Mouse (Mus musculus) adrenal gland, adult 2 months (tissue): ENCODE measurements around the gene Grin2a. TPM values are rescaled to one million over a fixed set of nuclear protein-coding genes. Genes with fewer than 3 reads are reported as not detected.

ENCODE experiments used
- DNase-seq: peaks from one replicate; pipeline ENCODE4 v3.0.0; 2021
- polyA plus RNA-seq: library from polyadenylated mRNA; depleted of rRNA; stranded (reverse); fragments of >200 nt; gene quantifications from 2 replicates; pipeline ENCODE4 v1.2.3, GENCODE M21; 2012
- total RNA-seq, 2 experiments: library from RNA; stranded (reverse); gene quantifications; 2 replicates each; pipeline ENCODE4 v1.2.3; 2021

The Grin2a gene
- total and polyA plus RNA-seq, 3 experiments: 0.55 to 1.2 (median 0.56) TPM

DNA sequence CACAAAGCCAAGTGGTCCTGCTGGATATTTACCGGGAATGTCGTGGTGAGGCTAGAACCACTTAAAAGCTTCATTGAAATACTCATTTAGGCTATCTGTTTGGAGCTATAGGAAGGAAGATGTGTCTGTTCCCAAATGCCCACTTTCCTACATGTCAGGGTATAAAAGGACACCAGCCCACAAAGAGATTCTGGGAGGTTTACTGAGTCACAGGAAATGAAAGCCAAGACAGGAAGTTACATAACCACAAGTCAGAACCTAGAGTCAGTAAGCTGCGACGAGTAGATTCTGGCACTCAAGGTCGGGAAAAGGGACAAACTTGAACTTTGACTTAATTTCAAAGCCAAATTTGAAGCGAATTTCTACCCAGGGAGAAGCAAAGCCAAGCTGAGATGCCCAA, 30.9 kb downstream of the Grin2a start:
- no peak for DNase-seq

DNA sequence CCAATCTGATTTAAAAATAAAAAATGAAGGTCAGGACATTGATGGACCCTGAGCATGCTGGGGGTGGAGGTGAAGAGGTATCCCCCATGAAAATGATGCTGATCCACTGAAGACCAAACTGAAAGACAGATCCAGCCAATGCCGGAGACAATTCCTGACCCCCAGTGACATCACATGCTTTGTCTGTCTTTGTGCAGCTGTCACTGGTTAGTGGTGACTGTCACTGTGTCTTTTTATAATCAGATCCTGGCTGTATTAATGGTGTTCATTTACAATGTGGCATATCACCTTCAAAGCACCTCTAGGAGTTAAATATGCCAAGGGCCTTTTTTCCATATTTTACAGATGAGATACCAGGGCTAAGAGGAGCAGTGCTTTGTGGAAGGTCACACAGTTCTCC, 32.9 kb downstream of the Grin2a start:
- no peak for DNase-seq

DNA sequence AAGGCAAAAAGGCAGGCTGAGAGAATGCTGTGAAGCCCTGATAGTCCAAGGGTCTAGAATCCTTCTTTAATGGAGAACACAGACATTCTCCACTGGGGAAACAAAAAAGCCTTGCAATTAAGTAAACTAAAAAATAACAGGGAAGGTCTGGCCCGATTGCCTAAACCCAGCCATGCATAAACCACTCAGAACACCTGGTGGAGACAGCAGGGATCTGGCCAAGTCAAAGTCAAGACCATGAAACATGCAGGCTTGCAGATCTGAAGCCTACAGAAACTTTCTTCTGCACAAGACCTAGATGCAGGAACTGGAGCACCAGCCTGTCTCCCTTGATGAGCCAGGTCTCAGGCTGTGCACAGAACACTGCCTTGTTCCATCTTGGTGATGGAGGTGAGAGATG, 36.0 kb downstream of the Grin2a start:
- no peak for DNase-seq

DNA sequence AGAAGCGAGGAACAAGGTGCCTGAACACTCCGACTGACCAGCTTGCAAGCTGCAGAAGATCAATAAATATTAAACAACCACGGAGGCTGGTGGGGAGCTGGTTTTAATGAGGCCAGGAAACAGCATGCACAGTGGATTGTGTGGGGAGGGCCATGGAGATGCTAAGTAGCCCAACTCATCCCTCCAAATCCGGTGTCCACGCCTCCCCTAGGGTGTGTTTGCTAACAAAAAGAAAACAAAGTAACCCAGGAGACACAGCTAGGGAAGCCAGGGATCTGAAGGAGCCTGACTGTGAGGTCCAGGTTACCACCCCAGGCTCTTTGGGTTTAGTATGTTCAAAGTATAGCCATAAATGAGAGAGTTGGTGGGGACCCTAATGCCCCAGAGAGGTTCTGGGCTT, 41.1 kb downstream of the Grin2a start:
- no peak for DNase-seq

DNA sequence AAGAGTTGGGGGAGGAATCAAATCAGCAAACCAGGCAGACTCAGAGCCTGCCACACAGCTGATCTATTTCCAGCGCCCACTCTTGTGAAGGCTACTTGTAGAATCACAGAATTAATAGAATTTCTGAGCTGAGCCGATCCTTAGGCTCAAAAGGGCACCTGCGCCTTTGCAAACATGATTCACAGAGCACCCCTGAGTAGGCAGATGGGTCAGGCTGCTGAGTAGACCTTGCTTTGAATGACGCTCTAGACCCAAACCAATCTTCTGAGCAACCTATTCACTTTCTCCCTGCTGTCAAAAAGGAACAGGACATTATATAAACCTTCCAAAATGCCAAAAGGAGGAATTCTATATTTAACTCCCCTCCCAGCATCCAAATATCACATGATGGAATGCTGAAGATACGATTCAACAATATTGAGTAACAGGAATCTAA, 41.9 kb downstream of the Grin2a start:
- DNase-seq: no peak

DNA sequence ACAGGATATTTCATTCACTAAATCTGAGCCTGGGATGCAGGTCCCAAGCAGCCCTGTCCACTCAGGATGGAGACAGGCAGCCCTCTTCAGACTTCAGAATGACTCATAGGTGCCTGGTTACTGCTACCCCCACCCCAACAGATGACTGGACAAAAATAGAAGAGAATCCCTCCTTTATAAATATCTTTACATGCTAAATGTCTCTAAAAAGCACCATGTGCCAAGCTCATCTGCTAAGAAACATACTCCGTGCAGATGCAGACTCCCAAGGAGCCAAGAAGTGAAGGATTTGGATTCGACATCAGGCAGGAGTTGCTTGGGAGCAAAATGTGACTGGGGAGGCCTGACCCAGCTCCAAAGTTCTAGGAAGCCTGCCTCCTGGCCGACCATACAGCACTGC, 46.1 kb downstream of the Grin2a start:
- DNase-seq: no peak

DNA sequence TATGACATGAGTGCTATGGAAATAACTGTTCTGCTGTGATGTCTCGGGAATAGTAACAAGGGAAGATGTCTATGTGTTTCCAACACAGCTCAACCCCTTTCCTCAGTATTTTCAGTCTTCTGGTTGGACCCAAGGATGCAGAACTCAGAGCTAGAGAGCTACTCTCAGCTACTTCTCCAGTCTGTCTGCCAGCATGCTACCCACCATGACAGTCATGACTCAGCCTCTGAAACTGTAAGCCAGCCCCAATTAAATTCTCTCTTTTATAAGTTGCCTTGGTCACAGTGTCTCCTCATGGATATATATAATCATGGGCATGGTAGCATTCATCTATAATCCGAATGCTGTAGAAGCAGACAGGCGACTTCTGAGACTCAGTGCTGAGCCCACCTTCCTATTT, 47.9 kb downstream of the Grin2a start:
- no peak for DNase-seq

DNA sequence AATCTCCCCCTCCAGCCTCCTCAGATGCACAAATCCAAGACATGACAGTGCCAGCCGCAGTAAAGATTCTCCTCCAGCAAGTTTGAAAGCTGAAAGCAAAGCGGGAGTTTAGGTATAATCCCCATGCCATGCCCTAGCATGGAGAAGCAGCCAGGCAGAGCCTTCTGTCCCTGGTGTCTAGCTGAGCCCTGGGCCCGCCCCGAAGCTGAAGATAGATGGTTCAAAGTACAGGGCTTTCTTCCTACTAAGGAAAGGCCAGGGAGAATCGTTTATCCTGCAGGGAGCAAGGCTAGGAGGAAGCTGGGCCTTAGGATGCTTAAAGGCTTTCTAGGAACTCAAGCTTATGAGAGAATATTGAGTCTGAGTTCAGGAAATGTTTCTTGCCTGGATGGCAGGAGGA, 50.5 kb downstream of the Grin2a start:
- DNase-seq: no peak

DNA sequence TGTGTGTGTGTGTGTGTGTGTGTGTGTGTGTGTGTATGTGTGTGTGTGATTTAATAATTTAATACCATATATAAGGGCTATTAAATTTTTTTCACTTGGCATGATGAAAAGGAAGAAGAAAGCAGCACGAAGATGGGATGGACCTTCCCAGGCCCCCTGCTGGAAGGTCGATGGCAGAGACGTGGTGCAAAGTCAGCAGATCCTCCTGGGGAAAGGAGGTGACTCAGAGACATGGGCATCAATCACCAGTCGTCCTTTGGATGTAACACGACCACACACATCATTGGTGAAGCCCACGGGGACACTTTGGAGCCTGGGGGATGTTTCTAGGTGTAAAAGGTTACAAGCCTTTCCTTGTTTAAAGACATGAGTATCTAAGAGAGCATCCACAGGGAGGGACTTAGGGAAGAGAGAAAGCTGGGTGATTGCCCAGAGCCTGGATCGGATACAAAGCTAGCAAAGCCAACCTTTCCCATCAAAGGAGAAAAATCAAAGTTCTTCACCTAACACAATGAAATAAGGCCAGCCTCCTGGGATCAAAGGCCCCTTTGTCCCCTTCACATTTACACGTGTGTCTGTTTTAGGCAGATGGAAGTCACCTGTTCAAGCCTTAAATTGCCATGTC, 53.9 kb downstream of the Grin2a start:
- DNase-seq: peak; percentile 25

DNA sequence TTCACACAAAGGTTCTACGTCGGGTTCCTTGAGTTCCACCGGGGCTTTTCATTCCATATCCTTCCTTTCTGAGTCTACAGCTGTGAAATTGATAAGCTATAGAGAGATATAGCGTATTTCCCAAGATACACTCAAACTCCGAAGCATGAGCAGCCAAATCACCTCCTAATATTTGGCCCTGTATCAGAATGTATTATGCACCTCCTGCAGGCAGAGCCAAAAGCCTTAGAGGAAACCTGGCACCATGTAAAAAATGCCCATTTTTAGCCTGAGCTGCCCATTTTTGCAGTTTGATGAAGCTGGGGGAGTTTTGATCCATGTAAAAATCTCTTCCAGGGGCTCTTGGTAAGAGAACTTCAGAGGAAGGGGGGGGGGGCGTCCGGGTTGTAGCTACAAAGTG, 54.6 kb downstream of the Grin2a start:
- no peak for DNase-seq

DNA sequence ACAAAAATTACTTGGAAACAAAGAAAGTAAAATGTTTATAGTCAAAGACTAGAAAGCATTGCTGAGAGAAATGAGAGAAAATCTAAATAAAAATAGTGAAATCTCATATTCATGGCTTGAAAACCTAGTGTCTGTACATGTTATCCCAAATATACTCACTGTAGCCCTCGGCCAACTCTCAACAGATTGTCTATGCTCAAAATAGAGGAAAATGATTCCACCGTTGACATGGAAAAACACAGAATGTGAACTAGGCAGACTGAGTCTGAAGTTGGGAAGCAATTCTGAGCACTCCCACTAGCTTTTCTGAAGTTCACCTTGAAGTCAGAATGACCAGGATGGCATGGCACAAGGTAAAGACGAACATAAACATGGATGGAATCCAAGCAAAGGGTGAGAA, 84.7 kb downstream of the Grin2a start:
- no peak for DNase-seq

DNA sequence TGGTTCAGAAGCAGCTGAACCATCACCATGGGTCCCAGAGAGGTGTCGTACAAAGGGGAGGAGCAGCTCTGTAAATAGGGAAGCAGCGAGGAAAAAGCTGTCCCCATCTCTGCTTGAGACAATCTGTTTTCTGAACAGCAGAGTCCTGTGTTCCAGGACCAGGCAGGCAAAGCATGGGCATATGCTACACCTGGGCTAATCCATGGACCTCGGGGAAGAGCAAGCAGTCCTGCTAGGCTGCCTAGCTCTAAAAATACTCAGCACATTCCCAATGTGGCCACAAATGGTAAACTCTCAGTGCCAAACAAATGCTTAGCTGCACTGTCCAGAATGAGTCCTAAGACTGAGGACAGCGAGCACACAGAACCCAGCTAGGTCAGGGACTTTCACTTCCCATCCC, 86.1 kb downstream of the Grin2a start:
- no peak for DNase-seq

DNA sequence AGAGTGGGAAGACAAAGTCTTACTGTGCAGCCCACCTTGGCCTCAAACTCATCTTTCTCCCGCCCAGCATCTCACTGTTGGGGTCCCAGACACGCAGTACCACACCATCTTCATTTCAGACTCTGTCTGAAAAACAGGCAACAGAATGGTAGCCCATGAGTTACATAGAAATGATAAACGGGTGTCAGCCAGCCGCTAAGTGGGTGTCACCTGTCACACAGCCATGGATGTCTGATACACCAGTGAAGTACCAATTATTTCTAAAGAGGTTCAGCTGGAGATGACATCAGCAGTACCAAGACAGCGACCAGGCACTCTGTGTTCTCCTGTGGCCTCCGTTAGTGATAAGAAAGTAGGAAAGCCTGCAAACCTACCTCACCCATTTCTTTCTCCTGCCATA, 90.9 kb downstream of the Grin2a start:
- no peak for DNase-seq

DNA sequence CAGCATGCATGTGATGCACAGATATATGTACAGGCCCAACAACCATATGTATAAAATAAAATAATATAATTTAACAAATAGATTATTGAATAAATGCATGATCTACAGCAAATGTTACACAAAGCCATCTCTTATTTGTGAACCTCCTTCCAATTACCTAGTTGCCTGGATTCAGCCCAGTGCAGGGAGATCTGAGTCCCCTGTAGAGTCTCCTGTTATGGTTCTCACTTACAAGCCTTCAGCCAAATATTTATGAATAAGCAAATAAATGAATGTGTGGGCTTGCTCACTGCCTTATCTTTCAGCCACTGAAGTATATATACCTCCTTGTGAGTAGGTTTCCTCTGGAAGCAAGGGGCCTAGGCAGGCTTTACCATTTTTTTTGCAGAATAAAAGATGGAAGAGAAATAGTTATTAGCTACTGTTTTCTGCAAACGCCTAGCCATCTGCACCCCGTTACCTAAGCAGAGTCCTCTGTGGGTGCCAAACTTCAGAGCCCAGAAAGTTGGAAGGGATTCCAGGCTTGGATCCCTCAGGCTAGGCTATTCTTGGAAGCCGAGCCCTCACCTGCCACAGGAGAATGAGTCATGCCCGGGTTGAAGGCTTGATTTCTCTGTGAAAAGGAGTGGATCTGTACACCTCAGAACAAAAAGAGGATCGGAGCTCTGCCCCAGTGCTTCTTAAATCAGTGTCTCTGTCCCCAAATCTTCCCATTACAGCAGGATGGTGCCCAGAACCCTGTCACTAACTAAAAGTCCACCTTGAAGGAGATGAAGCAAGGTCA, 92.5 kb downstream of the Grin2a start:
- no peak for DNase-seq

DNA sequence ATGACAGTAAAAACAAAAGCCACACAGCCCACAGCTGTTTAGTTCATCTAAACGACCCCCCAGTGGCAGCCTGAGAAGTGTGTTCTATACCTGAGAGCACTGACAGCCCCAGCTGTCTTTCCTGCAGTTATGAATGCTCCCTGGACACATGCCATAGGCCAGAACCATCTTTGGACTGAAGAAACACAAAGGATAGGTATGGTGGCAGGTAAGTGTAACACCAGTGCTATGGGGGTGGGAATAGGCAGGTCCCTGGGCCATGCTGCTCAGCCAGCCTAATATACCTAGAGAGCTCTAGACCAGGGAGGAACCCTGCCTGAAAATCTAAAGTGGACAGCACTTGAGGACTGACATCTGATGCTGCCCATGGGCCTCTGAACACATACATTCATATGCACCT, 93.9 kb downstream of the Grin2a start:
- DNase-seq: no peak

DNA sequence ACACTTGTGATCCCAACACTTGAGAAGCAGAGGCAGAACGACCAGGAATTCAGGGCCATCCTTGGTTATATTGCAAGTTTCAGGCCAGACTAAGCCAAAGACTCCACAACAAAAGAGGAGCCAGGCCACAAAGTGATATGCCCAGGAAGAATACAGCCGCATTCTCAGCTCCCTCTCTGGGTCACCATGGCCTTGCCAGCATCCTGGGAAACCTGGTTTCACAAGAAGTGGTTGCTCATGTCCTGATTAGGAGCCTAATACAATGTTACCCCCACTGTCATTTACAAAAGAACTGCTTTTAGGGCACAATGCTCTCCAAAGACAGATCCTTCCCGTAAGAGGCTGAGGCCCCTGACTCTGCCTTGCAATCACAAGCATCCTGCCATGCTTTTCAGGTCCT, 94.4 kb downstream of the Grin2a start:
- DNase-seq: peak; percentile 16

DNA sequence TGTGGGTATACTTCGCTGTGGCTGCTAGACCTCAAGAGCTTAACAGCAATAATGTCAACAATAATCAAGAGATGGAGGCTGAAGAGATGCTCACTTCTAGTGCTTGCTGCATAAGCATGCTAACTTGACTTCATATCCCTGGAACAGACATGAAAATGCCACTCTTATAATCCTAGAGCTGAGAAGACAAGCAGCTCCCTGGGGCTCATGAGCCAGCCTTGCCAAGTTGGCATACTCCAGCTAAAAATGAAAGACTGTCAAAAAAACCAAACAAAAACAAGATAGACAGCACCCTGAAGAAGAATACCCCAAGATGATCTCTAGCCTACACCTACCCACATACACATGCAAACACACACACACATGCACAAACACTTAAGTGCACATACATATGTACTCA, 95.2 kb downstream of the Grin2a start:
- DNase-seq: no peak

DNA sequence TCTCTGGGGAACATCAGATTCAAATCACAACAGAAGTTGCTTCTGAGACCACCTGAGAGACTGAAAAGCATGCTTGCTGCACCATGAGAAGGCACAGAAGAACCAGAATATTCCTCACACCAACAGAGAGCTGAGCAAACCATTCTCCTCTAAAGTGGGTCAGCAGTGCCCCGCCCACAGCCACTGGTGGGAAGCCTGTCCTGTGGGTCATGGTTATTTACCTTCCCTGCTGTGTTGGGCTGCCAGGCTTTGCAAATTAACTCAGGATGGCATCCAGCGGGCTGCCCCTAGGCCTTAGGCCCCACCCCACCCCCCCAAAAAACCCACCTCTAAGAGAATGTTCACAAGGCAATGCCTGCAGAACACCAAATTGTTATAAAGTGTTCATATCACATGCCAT, 96.2 kb downstream of the Grin2a start:
- no peak for DNase-seq

DNA sequence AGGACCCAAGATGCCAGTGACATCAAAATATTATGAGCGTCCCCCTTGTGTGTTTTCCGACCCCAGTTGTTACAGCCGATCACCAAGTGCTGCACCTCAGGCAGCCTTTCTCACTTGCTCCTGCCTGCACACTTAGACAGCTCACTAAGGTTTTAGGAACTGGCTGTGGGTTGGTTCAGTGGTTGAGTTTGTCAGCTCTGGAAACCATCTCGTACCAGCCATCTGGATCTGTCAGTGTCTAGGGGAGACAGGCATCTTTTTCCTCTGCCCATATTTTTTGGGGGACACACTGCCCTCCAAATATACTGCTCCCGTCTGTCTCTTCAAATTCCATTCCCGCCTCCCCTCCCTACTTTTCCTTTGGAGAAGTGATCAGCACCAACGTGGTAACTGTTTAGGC, 99.8 kb downstream of the Grin2a start:
- no peak for DNase-seq

DNA sequence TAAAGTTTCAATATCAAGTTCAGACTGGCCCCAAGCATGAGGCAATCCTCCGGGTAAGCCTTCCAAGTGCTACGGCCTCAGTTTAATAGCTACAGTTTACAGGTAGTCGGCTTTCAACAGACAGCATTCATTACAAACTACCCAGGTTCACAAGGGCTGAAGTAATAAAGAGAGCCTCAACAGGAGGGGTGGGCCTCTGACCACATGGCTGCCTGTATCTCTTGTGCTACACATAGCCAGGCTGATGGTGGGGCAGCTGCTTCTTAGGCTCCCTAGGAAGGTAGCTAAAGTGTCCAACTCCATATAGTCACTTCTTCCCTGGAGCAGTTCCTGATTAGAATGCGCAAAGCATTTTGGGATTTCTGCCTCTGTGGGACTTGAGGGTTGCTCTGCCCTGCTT, 109.2 kb downstream of the Grin2a start:
- no peak for DNase-seq

DNA sequence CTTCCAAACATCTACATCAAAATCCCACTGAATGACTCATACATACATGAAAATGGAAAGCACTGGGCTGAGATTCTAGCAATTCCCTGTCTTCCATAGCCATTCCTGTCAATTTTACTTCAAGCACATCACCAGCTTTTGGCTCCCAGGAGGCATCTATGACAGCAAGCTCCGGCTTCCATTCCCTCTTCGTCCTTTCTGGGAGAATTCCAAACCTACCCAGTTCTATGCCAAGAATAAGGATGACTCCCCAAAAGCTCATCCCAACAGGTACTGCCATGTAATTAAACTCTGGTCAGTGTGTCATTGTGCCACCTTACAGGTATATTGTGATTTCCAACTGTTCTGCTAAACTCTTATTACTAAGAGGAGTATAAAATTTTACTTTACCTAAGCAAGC, 111.2 kb downstream of the Grin2a start:
- DNase-seq: no peak

DNA sequence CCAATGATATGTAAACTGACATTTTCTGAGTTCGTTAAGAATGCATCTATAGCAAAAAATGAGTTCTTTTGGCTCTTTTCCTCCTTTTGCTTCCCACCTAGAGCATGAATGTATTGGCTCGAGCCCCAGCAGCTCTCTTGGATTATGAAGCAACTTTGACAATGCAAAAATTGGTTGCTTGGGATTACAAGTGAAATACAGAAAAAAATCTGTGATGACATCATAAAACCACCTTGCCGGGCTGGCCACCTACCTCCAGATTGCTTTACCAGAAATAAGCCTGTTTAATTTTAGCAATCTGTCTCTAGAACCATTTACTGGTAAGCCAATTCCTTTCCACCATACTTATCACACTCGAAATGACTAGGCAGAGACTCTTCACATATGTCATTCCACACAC, 112.9 kb downstream of the Grin2a start:
- DNase-seq: no peak

DNA sequence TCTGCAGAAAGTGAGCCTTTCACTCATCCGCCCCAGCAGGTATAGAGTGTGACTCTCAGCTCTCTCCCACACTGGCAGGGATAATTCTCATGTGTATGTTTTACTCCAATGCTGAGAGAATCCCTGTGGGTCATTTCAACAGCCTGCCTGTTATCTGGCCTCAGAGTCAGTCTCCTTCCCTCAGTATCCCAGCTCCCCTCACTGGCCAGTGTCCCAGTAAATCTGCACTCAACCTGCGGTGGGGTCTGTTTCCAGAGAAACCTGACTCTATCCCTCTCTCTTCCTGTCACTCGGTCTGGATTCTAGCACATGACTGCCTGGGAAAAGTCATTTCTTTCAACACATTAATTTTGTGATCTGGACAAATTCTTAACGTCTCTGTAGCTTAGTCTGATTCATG, 122.4 kb downstream of the Grin2a start:
- no peak for DNase-seq

DNA sequence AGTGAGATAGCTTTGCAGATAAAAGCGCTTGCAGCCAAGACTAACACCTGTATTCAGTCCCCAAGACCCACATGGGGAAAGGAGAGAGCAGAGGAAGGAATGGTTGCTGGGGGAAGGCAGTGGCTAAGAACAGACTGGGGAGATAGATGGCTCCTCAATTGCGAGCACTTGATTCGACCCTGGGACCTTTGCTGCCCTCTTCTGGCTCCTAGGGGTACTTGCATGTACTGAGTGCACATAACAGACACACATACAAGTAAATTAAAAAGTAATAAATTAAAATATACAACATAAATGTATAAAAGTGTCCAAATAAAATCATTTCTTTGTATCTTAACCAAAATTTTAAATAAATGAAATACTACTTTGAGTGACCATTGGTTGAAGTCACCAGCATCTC, 129.7 kb downstream of the Grin2a start:
- no peak for DNase-seq
